Mouse (Mus musculus) ES-E14 (cell line): ENCODE results near the gene Rfc2.

ENCODE experiments used
- CHD2 ChIP-seq: IDR thresholded peaks from 2 replicates; pipeline ENCODE4 v1.6.1; 2014; ENCODE audit warnings: mild to moderate bottlenecking, low read depth, low read length, inconsistent platforms
- ZC3H11A ChIP-seq: IDR thresholded peaks from 2 replicates; pipeline ENCODE4 v1.6.1; 2012; ENCODE audit warnings: low read depth, mild to moderate bottlenecking, inconsistent platforms, low read length, borderline replicate concordance

DNA sequence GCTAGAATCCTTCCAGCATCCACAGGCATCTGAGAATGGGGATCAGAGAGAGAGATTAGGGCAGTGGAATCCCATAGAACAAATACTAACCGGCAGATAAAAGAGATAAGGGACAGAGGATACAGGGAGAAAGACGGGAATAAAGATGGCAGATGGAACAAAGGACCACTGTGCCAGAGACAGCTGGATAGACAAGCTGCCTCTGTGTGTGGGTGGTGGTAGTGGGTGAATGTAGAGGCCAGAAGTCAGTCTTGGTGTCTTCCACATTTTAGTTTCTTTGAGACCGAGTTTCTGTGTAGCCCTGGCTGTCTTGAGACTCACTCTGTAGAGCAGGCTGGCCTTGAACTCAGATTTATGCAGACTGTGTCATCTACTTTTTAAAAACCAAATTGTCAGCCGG, 34.6 kb downstream of the Rfc2 start:
- no peak for TF ChIP-seq ZC3H11A
- no peak for TF ChIP-seq CHD2
